In genomic region chr19:57000592-57000991, GRCm38 (mm10) we compare ENCODE assay signal across 24 mouse cellular contexts. TPM values are rescaled to one million over a fixed set of nuclear protein-coding genes. Genes with fewer than 3 reads are reported as not detected.
A peak's percentile ranks its signal among the peaks of the same experiment; 100 is the strongest.
DNase-seq lines count a peak whose midpoint lies in the region; ATAC-seq lines count a peak whose summit lies in the region.
"Had no signal": no experiment of that assay in that cellular context is flagged by ENCODE, and none has a peak within 500 bp of the region (broad histone marks: within the 10 kb centered on the region; RNA-seq: fewer than 3 reads in every experiment).

No protein-coding gene starts in this region.

- peaks cover 64% of the 10 kb centered on the region for H3K4me1 ChIP-seq in intestine, embryonic 14.5 days (replicated peaks; ENCODE audit: control insufficient read depth, insufficient read depth, low read length)
- peaks cover 20% of the 10 kb centered on the region for H3K4me1 ChIP-seq in intestine, embryonic 16.5 days (ENCODE audit: control insufficient read depth, insufficient read depth, low read length)
- H3K4me1 ChIP-seq in stomach, embryonic 15.5 days, result peaks cover 43% of the 10 kb centered on the region

- H3K9ac ChIP-seq in intestine, embryonic 14.5 days (ENCODE audit: low read length), result no peak overlapping the region
- H3K9ac ChIP-seq in intestine, embryonic 16.5 days (ENCODE audit: low read depth, low read length), result no peak overlapping the region
- H3K9ac ChIP-seq in stomach, embryonic 15.5 days, result no peak overlapping the region
- H3K9ac ChIP-seq: embryonic facial prominence, embryonic 13.5 days; forebrain, embryonic 12.5 days; forebrain, embryonic 15.5 days; heart, embryonic 13.5 days; hindbrain, embryonic 12.5 days; hindbrain, embryonic 15.5 days had no signal

- DNase-seq in frontal cortex, postnatal 36 days (ENCODE audit: low spot score in 2 of 2), result no peak
- no peak for DNase-seq in intestine, embryonic 14.5 days (ENCODE audit: low spot score)
- no peak for DNase-seq in right cerebral cortex, adult 18-20 months
- DNase-seq: adrenal gland, adult 2 months; adrenal gland, postnatal 25 days; cerebellum, postnatal 36 days; embryo, embryonic 11 days; gastrocnemius, adult 2 months; gastrocnemius, postnatal 14 days; heart, postnatal 14 days; heart, postnatal 4 days had no signal

- peak; percentile 75 for ATAC-seq in frontal cortex, adult (ENCODE audit: low TSS enrichment)
- ATAC-seq in intestine, embryonic 14.5 days (replicated peaks; ENCODE audit: low FRiP score, low TSS enrichment, low read depth), result no peak
- no peak for ATAC-seq in intestine, embryonic 16.5 days
- ATAC-seq in stomach, embryonic 15.5 days (ENCODE audit: insufficient read depth, low FRiP score, low read depth), result no peak
- ATAC-seq: CD4-positive, CD25-positive, alpha-beta regulatory T cell, adult 4 months; forebrain, embryonic 15.5 days; intestine, postnatal 0 days had no signal

- no peaks in the 10 kb centered on the region for H3K36me3 ChIP-seq in intestine, embryonic 14.5 days (ENCODE audit: control insufficient read depth, insufficient read depth, low read length)
- H3K36me3 ChIP-seq in intestine, embryonic 16.5 days (ENCODE audit: control insufficient read depth, insufficient read depth, low read length), result no peaks in the 10 kb centered on the region
- H3K36me3 ChIP-seq in stomach, embryonic 15.5 days, result no peaks in the 10 kb centered on the region
- H3K36me3 ChIP-seq: embryonic facial prominence, embryonic 10.5 days; embryonic facial prominence, embryonic 13.5 days; forebrain, embryonic 12.5 days; forebrain, embryonic 15.5 days; heart, embryonic 13.5 days; hindbrain, embryonic 12.5 days; hindbrain, embryonic 15.5 days had no signal

- H3K27ac ChIP-seq in intestine, embryonic 14.5 days (ENCODE audit: low read depth), result peak overlapping the region; percentile 22; the same call in 1 of the 2 replicates
- H3K27ac ChIP-seq in intestine, embryonic 16.5 days (ENCODE audit: low read length), result no peak overlapping the region
- H3K27ac ChIP-seq in stomach, embryonic 15.5 days, result peak overlapping the region; percentile 35; the same call in 1 of the 2 replicates
- H3K27ac ChIP-seq: embryonic facial prominence, embryonic 13.5 days; forebrain, embryonic 12.5 days; forebrain, embryonic 15.5 days; heart, embryonic 13.5 days; hindbrain, embryonic 12.5 days had no signal

- no peaks in the 10 kb centered on the region for H3K9me3 ChIP-seq in intestine, embryonic 14.5 days (ENCODE audit: control insufficient read depth, low read length)
- H3K9me3 ChIP-seq in intestine, embryonic 16.5 days (ENCODE audit: control insufficient read depth, low read length), result no peaks in the 10 kb centered on the region
- H3K9me3 ChIP-seq in stomach, embryonic 15.5 days, result no peaks in the 10 kb centered on the region
- H3K9me3 ChIP-seq: embryonic facial prominence, embryonic 10.5 days; embryonic facial prominence, embryonic 13.5 days; forebrain, embryonic 12.5 days; forebrain, embryonic 15.5 days; heart, embryonic 13.5 days; hindbrain, embryonic 12.5 days; hindbrain, embryonic 15.5 days had no signal

- no peak overlapping the region for H3K4me3 ChIP-seq in intestine, embryonic 14.5 days (ENCODE audit: low read depth, low read length)
- no peak overlapping the region for H3K4me3 ChIP-seq in intestine, embryonic 16.5 days (ENCODE audit: low read length)
- H3K4me3 ChIP-seq in stomach, embryonic 15.5 days (replicated peaks), result no peak overlapping the region
- H3K4me3 ChIP-seq: embryonic facial prominence, embryonic 10.5 days; embryonic facial prominence, embryonic 13.5 days; erythroblast, embryonic 14.5 days; forebrain, embryonic 12.5 days; forebrain, embryonic 15.5 days; gastrocnemius, adult 2 months; heart, embryonic 13.5 days; hindbrain, embryonic 12.5 days; hindbrain, embryonic 15.5 days had no signal

- H3K27me3 ChIP-seq in intestine, embryonic 14.5 days (replicated peaks; ENCODE audit: control insufficient read depth, insufficient read depth, low read length), result no peaks in the 10 kb centered on the region
- no peaks in the 10 kb centered on the region for H3K27me3 ChIP-seq in intestine, embryonic 16.5 days (replicated peaks; ENCODE audit: control insufficient read depth, insufficient read depth, low read length)
- H3K27me3 ChIP-seq in stomach, embryonic 15.5 days (replicated peaks), result no peaks in the 10 kb centered on the region
- H3K27me3 ChIP-seq: embryonic facial prominence, embryonic 13.5 days; forebrain, embryonic 15.5 days; hindbrain, embryonic 12.5 days; hindbrain, embryonic 15.5 days had no signal

- no peak overlapping the region for H3K4me2 ChIP-seq in intestine, embryonic 14.5 days (ENCODE audit: low read length)
- no peak overlapping the region for H3K4me2 ChIP-seq in intestine, embryonic 16.5 days (ENCODE audit: low read depth, low read length)
- no peak overlapping the region for H3K4me2 ChIP-seq in stomach, embryonic 15.5 days
- H3K4me2 ChIP-seq: embryonic facial prominence, embryonic 13.5 days; forebrain, embryonic 12.5 days; forebrain, embryonic 15.5 days; heart, embryonic 13.5 days; hindbrain, embryonic 12.5 days; hindbrain, embryonic 15.5 days had no signal

- 78% methylated on average over 5 of the region's 5 CpGs for WGBS in intestine, embryonic 14.5 days
- 83% methylated on average over 5 of the region's 5 CpGs for WGBS in intestine, embryonic 16.5 days
- WGBS in stomach, embryonic 15.5 days, result 83% methylated on average over 5 of the region's 5 CpGs

RNA-seq across cellular contexts. Expression of gene Afap1l2, which starts 7.4 kb away (rescaled TPM):
- polyA plus RNA-seq in intestine, embryonic 14.5 days (2014; fragmentation: Nextera tagmentation; extraction: Ambion mirVana), result 21.0 and 24.1 TPM in 2 replicates
- polyA plus RNA-seq in intestine, embryonic 16.5 days (2015; fragmentation: Nextera tagmentation; extraction: Ambion mirVana), result 16.5 and 16.9 TPM in 2 replicates
- 21.2 and 21.7 TPM in 2 replicates for polyA plus RNA-seq in stomach, embryonic 15.5 days (2015; fragmentation: Nextera tagmentation; extraction: Ambion mirVana)
- polyA plus RNA-seq: CD4-positive, CD25-positive, alpha-beta regulatory T cell, adult 4 months; erythroblast, embryonic 14.5 days had no signal
